Mouse (Mus musculus) heart, adult 2 months (tissue): ENCODE results near the gene Cep170.

Source experiments
- EP300 ChIP-seq: fragments of 200-500 bp; IDR thresholded peaks from 2 replicates; pipeline ENCODE4 v1.6.1; 2011; ENCODE audit warnings: low read depth, low read length, control low read depth; ENCODE audit not compliant: insufficient read depth
- POLR2A ChIP-seq: fragments of 200-500 bp; IDR thresholded peaks from 2 replicates; pipeline ENCODE4 v1.6.1; 2011; ENCODE audit warnings: mild to moderate bottlenecking, low read depth, low read length, control low read depth; ENCODE audit not compliant: insufficient read depth

GRCm38 (mm10) chr1:176823889-176824288 is 10.0 kb upstream of the Cep170 start:
- TF ChIP-seq EP300 = no peak
- no peak for TF ChIP-seq POLR2A
